ENCODE assay signal across 18 mouse cellular contexts in genomic region chr14:118868102-118868724, GRCm38 (mm10). TPM values are rescaled to one million over a fixed set of nuclear protein-coding genes. Genes with fewer than 3 reads are reported as not detected.
DNase-seq lines count a peak whose midpoint lies in the region; ATAC-seq lines count a peak whose summit lies in the region.
"Had no signal": no experiment of that assay in that cellular context is flagged by ENCODE, and none has a peak within 500 bp of the region (broad histone marks: within the 10 kb centered on the region; RNA-seq: fewer than 3 reads in every experiment).

No protein-coding gene starts in this region.

- H3K4me2 ChIP-seq in embryonic facial prominence, embryonic 13.5 days: no peak overlapping the region
- H3K4me2 ChIP-seq in hindbrain, embryonic 15.5 days: no peak overlapping the region
- no peak overlapping the region for H3K4me2 ChIP-seq in midbrain, embryonic 16.5 days (ENCODE audit: low read length)
- no peak overlapping the region for H3K4me2 ChIP-seq in midbrain, embryonic 13.5 days (replicated peaks)
- no peak overlapping the region for H3K4me2 ChIP-seq in embryonic facial prominence, embryonic 15.5 days (replicated peaks)
- H3K4me2 ChIP-seq: embryonic facial prominence, embryonic 12.5 days; heart, embryonic 11.5 days; liver, embryonic 15.5 days; neural tube, embryonic 13.5 days had no signal

- no peak overlapping the region for H3K9ac ChIP-seq in embryonic facial prominence, embryonic 13.5 days
- no peak overlapping the region for H3K9ac ChIP-seq in hindbrain, embryonic 15.5 days
- no peak overlapping the region for H3K9ac ChIP-seq in midbrain, embryonic 16.5 days (ENCODE audit: low read depth, low read length)
- H3K9ac ChIP-seq in midbrain, embryonic 13.5 days (replicated peaks): no peak overlapping the region
- no peak overlapping the region for H3K9ac ChIP-seq in embryonic facial prominence, embryonic 15.5 days
- H3K9ac ChIP-seq: embryonic facial prominence, embryonic 12.5 days; liver, embryonic 15.5 days; neural tube, embryonic 13.5 days had no signal

- peaks cover 14% of the 10 kb centered on the region; the same call in 1 of the 2 replicates for H3K36me3 ChIP-seq in embryonic facial prominence, embryonic 13.5 days
- peaks cover 10% of the 10 kb centered on the region; the same call in 1 of the 2 replicates for H3K36me3 ChIP-seq in embryonic facial prominence, embryonic 10.5 days (replicated peaks)
- H3K36me3 ChIP-seq in hindbrain, embryonic 15.5 days: peaks cover 6% of the 10 kb centered on the region; the same call in 1 of the 2 replicates
- H3K36me3 ChIP-seq in hindbrain, embryonic 10.5 days: peaks cover 7% of the 10 kb centered on the region; the same call in 1 of the 2 replicates
- no peaks in the 10 kb centered on the region for H3K36me3 ChIP-seq in midbrain, embryonic 16.5 days (ENCODE audit: control insufficient read depth, insufficient read depth, low read length)
- H3K36me3 ChIP-seq in midbrain, embryonic 13.5 days: peaks cover 22% of the 10 kb centered on the region
- 0 out of 2 replicates have a peak, but pooled peaks cover 6% of the 10 kb centered on the region for H3K36me3 ChIP-seq in embryonic facial prominence, embryonic 15.5 days
- H3K36me3 ChIP-seq: embryonic facial prominence, embryonic 12.5 days; liver, embryonic 15.5 days had no signal

- 61% methylated on average over 13 of the region's 13 CpGs for WGBS in embryonic facial prominence, embryonic 13.5 days
- WGBS in embryonic facial prominence, embryonic 10.5 days: 85% methylated on average over 13 of the region's 13 CpGs
- WGBS in hindbrain, embryonic 15.5 days: 58% methylated on average over 13 of the region's 13 CpGs
- 86% methylated on average over 13 of the region's 13 CpGs for WGBS in hindbrain, embryonic 10.5 days
- WGBS in midbrain, embryonic 16.5 days: 63% methylated on average over 13 of the region's 13 CpGs
- WGBS in midbrain, embryonic 13.5 days: 76% methylated on average over 13 of the region's 13 CpGs
- WGBS in embryonic facial prominence, embryonic 15.5 days: 40% methylated on average over 13 of the region's 13 CpGs

- no peaks in the 10 kb centered on the region for H3K27me3 ChIP-seq in embryonic facial prominence, embryonic 13.5 days
- no peaks in the 10 kb centered on the region for H3K27me3 ChIP-seq in embryonic facial prominence, embryonic 10.5 days (replicated peaks; ENCODE audit: low read depth, poor library complexity, severe bottlenecking)
- no peaks in the 10 kb centered on the region for H3K27me3 ChIP-seq in hindbrain, embryonic 15.5 days
- H3K27me3 ChIP-seq in hindbrain, embryonic 10.5 days (ENCODE audit: insufficient read depth, poor library complexity, severe bottlenecking): no peaks in the 10 kb centered on the region
- no peaks in the 10 kb centered on the region for H3K27me3 ChIP-seq in midbrain, embryonic 16.5 days (ENCODE audit: control insufficient read depth, insufficient read depth, low read depth, low read length)
- H3K27me3 ChIP-seq in midbrain, embryonic 13.5 days: no peaks in the 10 kb centered on the region
- H3K27me3 ChIP-seq in embryonic facial prominence, embryonic 15.5 days: no peaks in the 10 kb centered on the region
- H3K27me3 ChIP-seq: CH12.LX; embryonic facial prominence, embryonic 12.5 days; neural tube, embryonic 13.5 days had no signal

- H3K27ac ChIP-seq in embryonic facial prominence, embryonic 13.5 days: peak overlapping the region; percentile 12; the same call in 1 of the 2 replicates
- no peak overlapping the region for H3K27ac ChIP-seq in embryonic facial prominence, embryonic 10.5 days (replicated peaks)
- no peak overlapping the region for H3K27ac ChIP-seq in hindbrain, embryonic 15.5 days (replicated peaks)
- H3K27ac ChIP-seq in hindbrain, embryonic 10.5 days: no peak overlapping the region
- no peak overlapping the region for H3K27ac ChIP-seq in midbrain, embryonic 16.5 days (ENCODE audit: low read length)
- H3K27ac ChIP-seq in midbrain, embryonic 13.5 days: no peak overlapping the region
- H3K27ac ChIP-seq in embryonic facial prominence, embryonic 15.5 days (replicated peaks): peak overlapping the region; percentile 3; the same call in 1 of the 2 replicates
- H3K27ac ChIP-seq: embryonic facial prominence, embryonic 12.5 days; liver, embryonic 15.5 days; neural tube, embryonic 13.5 days had no signal

- DNase-seq in embryonic facial prominence, embryonic 10.5 days (ENCODE audit: low spot score): no peak
- no peak for DNase-seq in hindbrain, embryonic 10.5 days (ENCODE audit: low spot score)
- DNase-seq in yolk sac, embryonic 10.5 days (ENCODE audit: low spot score): no peak
- DNase-seq: cerebellum, adult 11 months; gastrocnemius, postnatal 36 days; heart, postnatal 14 days; thymus, postnatal 36 days had no signal

- peaks cover 25% of the 10 kb centered on the region for H3K4me1 ChIP-seq in embryonic facial prominence, embryonic 13.5 days
- H3K4me1 ChIP-seq in embryonic facial prominence, embryonic 10.5 days: peaks cover 10% of the 10 kb centered on the region
- no peaks in the 10 kb centered on the region for H3K4me1 ChIP-seq in hindbrain, embryonic 15.5 days (replicated peaks)
- peaks cover 11% of the 10 kb centered on the region; the same call in 1 of the 2 replicates for H3K4me1 ChIP-seq in hindbrain, embryonic 10.5 days (replicated peaks)
- no peaks in the 10 kb centered on the region for H3K4me1 ChIP-seq in midbrain, embryonic 16.5 days (ENCODE audit: control insufficient read depth, insufficient read depth, low read length)
- no peaks in the 10 kb centered on the region; the same call in 1 of the 2 replicates for H3K4me1 ChIP-seq in midbrain, embryonic 13.5 days (replicated peaks)
- peaks cover 20% of the 10 kb centered on the region for H3K4me1 ChIP-seq in embryonic facial prominence, embryonic 15.5 days
- H3K4me1 ChIP-seq: neural tube, embryonic 13.5 days had no signal

- no peaks in the 10 kb centered on the region for H3K9me3 ChIP-seq in embryonic facial prominence, embryonic 13.5 days
- no peaks in the 10 kb centered on the region for H3K9me3 ChIP-seq in embryonic facial prominence, embryonic 10.5 days
- H3K9me3 ChIP-seq in hindbrain, embryonic 15.5 days: no peaks in the 10 kb centered on the region
- H3K9me3 ChIP-seq in hindbrain, embryonic 10.5 days: no peaks in the 10 kb centered on the region
- no peaks in the 10 kb centered on the region for H3K9me3 ChIP-seq in midbrain, embryonic 16.5 days (replicated peaks; ENCODE audit: control insufficient read depth, low read length, poor library complexity, severe bottlenecking)
- H3K9me3 ChIP-seq in midbrain, embryonic 13.5 days: no peaks in the 10 kb centered on the region
- no peaks in the 10 kb centered on the region for H3K9me3 ChIP-seq in embryonic facial prominence, embryonic 15.5 days (replicated peaks)
- H3K9me3 ChIP-seq: embryonic facial prominence, embryonic 12.5 days; liver, embryonic 15.5 days; neural tube, embryonic 13.5 days had no signal

- ATAC-seq in embryonic facial prominence, embryonic 13.5 days (ENCODE audit: insufficient number of reproducible peaks, insufficient read depth, low FRiP score, low TSS enrichment, low read depth): no peak
- peak; percentile 61 for ATAC-seq in hindbrain, embryonic 15.5 days (ENCODE audit: low FRiP score, low read depth)
- ATAC-seq in midbrain, embryonic 16.5 days: 0 out of 2 replicates have a peak, but pooled peaks have one; percentile 56
- ATAC-seq in midbrain, embryonic 13.5 days: no peak
- ATAC-seq in embryonic facial prominence, embryonic 15.5 days (ENCODE audit: insufficient number of reproducible peaks, low FRiP score, low TSS enrichment, low read depth): peak; percentile 73
- ATAC-seq: lung, postnatal 0 days had no signal

- no peak overlapping the region for H3K4me3 ChIP-seq in embryonic facial prominence, embryonic 13.5 days
- no peak overlapping the region for H3K4me3 ChIP-seq in embryonic facial prominence, embryonic 10.5 days
- H3K4me3 ChIP-seq in hindbrain, embryonic 15.5 days: no peak overlapping the region
- no peak overlapping the region for H3K4me3 ChIP-seq in hindbrain, embryonic 10.5 days
- H3K4me3 ChIP-seq in midbrain, embryonic 16.5 days (ENCODE audit: low read depth, low read length): no peak overlapping the region
- H3K4me3 ChIP-seq in midbrain, embryonic 13.5 days (replicated peaks): no peak overlapping the region
- no peak overlapping the region for H3K4me3 ChIP-seq in embryonic facial prominence, embryonic 15.5 days (replicated peaks)
- H3K4me3 ChIP-seq: embryonic facial prominence, embryonic 12.5 days; liver, embryonic 15.5 days; neural tube, embryonic 13.5 days had no signal

RNA-seq across cellular contexts. Expression of gene Dzip1, which starts 57.0 kb away (rescaled TPM):
- 36.0 and 37.7 TPM in 2 replicates for polyA plus RNA-seq in embryonic facial prominence, embryonic 13.5 days (2015; fragmentation: Nextera tagmentation; extraction: Ambion mirVana)
- polyA plus RNA-seq in embryonic facial prominence, embryonic 10.5 days (2016; fragmentation: Nextera tagmentation; extraction: Ambion mirVana): 23.3 and 25.5 TPM in 2 replicates
- polyA plus RNA-seq in hindbrain, embryonic 15.5 days (2015; fragmentation: Nextera tagmentation; extraction: Ambion mirVana): 89.8 and 93.2 TPM in 2 replicates
- 16.4 and 19.7 TPM in 2 replicates for polyA plus RNA-seq in hindbrain, embryonic 10.5 days (2016; fragmentation: Nextera tagmentation; extraction: Ambion mirVana)
- 88.3 and 103 TPM in 2 replicates for polyA plus RNA-seq in midbrain, embryonic 16.5 days (2015; fragmentation: Nextera tagmentation; extraction: Ambion mirVana)
- 50.8 and 54.1 TPM in 2 replicates for polyA plus RNA-seq in midbrain, embryonic 13.5 days (2015; fragmentation: Nextera tagmentation; extraction: Ambion mirVana)
- polyA plus RNA-seq in embryonic facial prominence, embryonic 15.5 days (2015; fragmentation: Nextera tagmentation; extraction: Ambion mirVana): 22.1 and 24.0 TPM in 2 replicates

Comparison
In these comparisons a context has a peak if more than half of its experiments do, and no peak if none do; other contexts are left out.
1. ATAC-seq: peak in hindbrain, embryonic 15.5 days (single experiment), midbrain, embryonic 16.5 days (single experiment) and embryonic facial prominence, embryonic 15.5 days (single experiment); none in embryonic facial prominence, embryonic 13.5 days (single experiment) and midbrain, embryonic 13.5 days (single experiment).
2. H3K27ac ChIP-seq: peak in embryonic facial prominence, embryonic 13.5 days (single experiment) and embryonic facial prominence, embryonic 15.5 days (single experiment); none in embryonic facial prominence, embryonic 10.5 days (single experiment), hindbrain, embryonic 15.5 days (single experiment), hindbrain, embryonic 10.5 days (single experiment), midbrain, embryonic 16.5 days (single experiment) and midbrain, embryonic 13.5 days (single experiment).